Mouse (Mus musculus): ENCODE results near the gene Naa20. TPM values are rescaled to one million over a fixed set of nuclear protein-coding genes. Genes with fewer than 3 reads are reported as not detected.

Gene Naa20
- total RNA-seq (2021): 10 to 100 TPM; 71.8 to 80.8 TPM
- long read RNA-seq, experiment 1, transcript Naa20-202 (6 exons, 1,142 nt): major isoform, 45 of 53 reads
- long read RNA-seq, experiment 1, partial matches to known transcripts: 0 of 53 reads
- long read RNA-seq, experiment 1, other reads (novel, unspliced or antisense): 6 of 53 reads
- long read RNA-seq, experiment 2, transcript Naa20-202 (6 exons, 1,142 nt): major isoform, 18 of 28 reads
- long read RNA-seq, experiment 2, partial matches to known transcripts: 1 of 28 reads
- long read RNA-seq, experiment 2, other reads (novel, unspliced or antisense): 7 of 28 reads

DNA sequence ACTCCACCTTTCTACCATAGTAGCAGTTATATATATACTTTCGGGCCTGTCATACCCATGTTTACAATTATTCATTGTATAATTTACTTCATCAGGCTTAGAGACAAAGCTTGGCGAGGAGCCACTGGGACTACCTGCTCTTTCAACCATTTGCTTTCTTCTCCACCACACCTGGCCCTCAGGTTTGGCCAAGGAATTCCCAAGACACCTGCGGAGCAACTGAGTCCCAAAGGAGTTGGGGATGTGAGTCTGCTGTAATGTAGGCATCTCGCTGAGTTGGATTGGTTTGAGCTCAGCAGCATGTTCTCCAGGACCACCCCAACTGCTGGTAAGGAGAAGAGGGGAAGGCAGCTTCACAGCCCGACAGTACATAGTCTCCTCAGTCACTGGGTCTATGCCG lies at the start of gene Naa20:
Gene Naa20 (plus strand): TSS at position 239 of the 400 bp plus-strand sequence.
- Histone ChIP-seq H3K4me3 (peak within 1 kb of the TSS; percentile 97), H3K27ac (peak within 1 kb of the TSS; percentile 91; the same call in 1 of the 2 replicates)
- no peak for TF ChIP-seq CTCF (IDR thresholded peaks at IDR 0.05)
- intact Hi-C loops (cut with DNase I): loop anchor here (5.0 kb wide), 1 partner anchor 40 kb away; no protein-coding TSS in a partner anchor
- DNase-seq (ENCODE audit: extremely low spot score in 1 of 2, low spot score in 2 of 2): no peak

DNA sequence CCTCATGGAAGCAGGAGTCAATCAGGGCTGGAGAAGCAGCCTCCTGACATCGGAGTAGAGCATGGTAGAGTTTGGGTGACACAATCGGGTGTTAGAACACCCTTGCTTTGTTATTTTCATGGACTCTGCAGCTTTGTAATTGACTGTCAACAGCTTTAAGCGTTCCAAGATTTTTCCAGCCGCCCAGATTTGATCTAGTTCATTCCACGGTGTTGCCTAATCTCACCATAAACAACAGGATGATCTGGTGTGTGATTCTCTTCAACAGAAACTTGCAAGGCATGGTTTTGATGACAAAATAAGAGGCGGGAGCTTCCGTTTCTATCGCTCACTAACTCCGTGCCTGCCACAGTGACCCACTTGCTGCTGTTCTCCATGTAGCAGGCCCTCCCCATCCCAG lies 46.1 kb upstream of the Naa20 start:
- no peak for DNase-seq (ENCODE audit: extremely low spot score in 1 of 2, low spot score in 2 of 2)
- no peak for TF ChIP-seq CTCF (IDR thresholded peaks at IDR 0.05)
- intact Hi-C loops (cut with DNase I): no loop called here
- no peak overlapping the region for H3K27ac ChIP-seq
- H3K4me3 ChIP-seq: no peak overlapping the region

DNA sequence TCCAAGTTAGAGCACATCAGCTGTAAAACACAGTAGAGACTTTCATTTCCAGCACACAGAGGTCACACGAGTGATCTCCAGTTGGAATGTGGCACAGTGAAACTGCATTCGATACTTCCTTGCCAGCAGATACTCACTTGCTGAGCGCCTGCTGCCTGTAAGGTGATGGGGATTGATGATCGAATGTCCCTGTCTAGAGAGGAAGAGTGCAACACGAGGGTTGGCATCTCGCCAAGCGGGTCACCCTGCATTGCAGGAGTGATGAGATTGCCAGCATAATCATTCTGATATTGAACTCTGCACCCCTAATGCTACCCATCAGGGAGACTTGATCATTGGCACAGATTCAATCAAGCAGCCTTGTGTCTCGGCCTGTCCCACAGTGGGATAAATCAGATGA lies 44.0 kb upstream of the Naa20 start:
- no peak for DNase-seq (ENCODE audit: extremely low spot score in 1 of 2, low spot score in 2 of 2)
- Histone ChIP-seq H3K4me3 (no peak overlapping the region), H3K27ac (no peak overlapping the region)
- intact Hi-C loops (cut with DNase I): no loop called here
- no peak for TF ChIP-seq CTCF (IDR thresholded peaks at IDR 0.05)

DNA sequence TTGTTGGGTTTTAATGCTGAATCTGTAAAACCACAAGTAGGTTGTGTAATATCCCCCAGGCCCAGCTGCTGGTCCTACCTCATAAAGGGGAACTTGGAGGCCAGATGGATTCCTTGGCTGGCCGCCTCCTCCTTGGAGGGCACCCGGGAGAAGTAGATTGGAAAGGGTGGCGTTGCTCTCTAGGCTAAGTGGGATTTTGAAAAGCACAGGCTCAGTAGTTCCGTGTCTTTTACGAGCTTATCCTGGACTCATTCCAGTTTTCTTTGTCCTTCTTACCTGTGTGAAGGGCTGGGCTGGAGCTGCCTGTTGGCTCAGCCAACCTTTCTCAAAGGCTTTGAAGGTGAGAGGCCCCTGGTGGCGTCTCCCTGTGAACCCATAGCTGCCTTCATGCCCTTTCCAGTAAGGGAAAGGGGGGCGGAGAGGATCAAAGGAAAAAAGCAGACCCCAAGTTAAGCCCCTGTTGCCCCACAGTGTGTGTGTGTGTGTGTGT lies 42.4 kb upstream of the Naa20 start:
- DNase-seq (ENCODE audit: extremely low spot score in 1 of 2, low spot score in 2 of 2): peak in 1 of 2 experiments; percentile 40
- intact Hi-C loops (cut with DNase I): no loop called here
- no peak for TF ChIP-seq CTCF (IDR thresholded peaks at IDR 0.05)
- H3K4me3 ChIP-seq: no peak overlapping the region
- H3K27ac ChIP-seq: peak overlapping the region; percentile 94

- peak; percentile 89 to 90 for DNase-seq (ENCODE audit: extremely low spot score in 1 of 2, low spot score in 2 of 2)
- intact Hi-C loops (cut with DNase I): loop anchor here (1.0 to 5.0 kb wide), 5 partner anchors 27 to 249 kb away; partner anchors contain the start of gene Naa20
- peak; percentile 70 for TF ChIP-seq CTCF (IDR thresholded peaks at IDR 0.05)
- Histone ChIP-seq H3K27ac (peak overlapping the region; percentile 94), H3K4me3 (peak overlapping the region; percentile 66)
These were observed 41.7 kb upstream of the Naa20 start for GRCm38 (mm10) chr2:145859932-145860801.

DNA sequence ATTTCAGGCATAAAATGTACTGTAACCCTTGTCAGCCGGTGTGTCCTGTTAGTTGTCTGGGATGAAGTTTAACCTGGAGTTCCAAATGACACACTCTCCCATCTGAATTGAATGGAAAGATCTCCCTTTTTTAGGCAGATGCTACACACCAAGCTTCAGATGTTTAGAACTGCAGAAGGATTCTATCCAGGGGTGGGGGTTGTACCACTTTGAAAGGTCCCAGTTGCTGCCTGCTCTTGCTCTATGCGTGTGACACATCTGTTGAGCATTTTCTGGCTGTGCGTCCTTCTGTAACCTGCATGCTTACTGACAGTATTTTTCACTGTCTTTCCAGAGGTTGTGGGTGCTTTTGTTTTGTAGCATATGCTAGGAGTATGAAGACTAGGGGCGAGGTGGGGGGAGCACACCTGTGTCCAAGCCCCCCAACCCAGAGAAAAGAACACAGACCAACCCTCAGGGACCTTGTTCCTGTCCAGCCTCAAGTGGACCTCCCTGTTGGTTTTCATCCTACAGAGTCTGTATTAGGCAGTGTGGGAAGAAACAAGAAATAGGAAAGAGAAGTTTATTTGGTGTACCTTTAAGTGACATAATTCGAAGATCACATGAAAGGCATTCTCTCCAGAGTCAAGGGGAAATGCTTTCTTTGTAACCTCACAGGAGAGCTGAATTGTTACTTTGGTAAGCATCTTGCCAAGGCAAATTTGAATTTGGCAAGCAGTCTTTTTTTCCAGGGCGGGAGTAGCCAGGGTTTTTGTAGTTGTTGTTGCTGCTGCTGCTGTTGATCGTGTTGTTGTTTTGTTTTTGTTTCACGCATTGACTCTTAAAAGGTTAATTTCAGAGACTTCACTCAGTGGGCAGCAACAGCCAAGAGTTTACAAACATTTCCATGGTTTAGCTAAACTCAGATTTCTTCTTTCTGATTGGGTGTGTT lies 40.4 kb upstream of the Naa20 start:
- intact Hi-C loops (cut with DNase I): loop anchor here (2.0 to 5.0 kb wide), 3 partner anchors 29 to 64 kb away; partner anchors contain the start of gene Naa20
- TF ChIP-seq CTCF (IDR thresholded peaks at IDR 0.05): no peak
- Histone ChIP-seq H3K4me3 (peak overlapping the region; percentile 66), H3K27ac (peak overlapping the region; percentile 94)
- DNase-seq (ENCODE audit: extremely low spot score in 1 of 2, low spot score in 2 of 2): no peak

GRCm38 (mm10) chr2:145862206-145862817 lies 39.6 kb upstream of the Naa20 start:
- no peak for DNase-seq (ENCODE audit: extremely low spot score in 1 of 2, low spot score in 2 of 2)
- no peak for TF ChIP-seq CTCF (IDR thresholded peaks at IDR 0.05)
- Histone ChIP-seq H3K4me3 (peak overlapping the region; percentile 66), H3K27ac (peak overlapping the region; percentile 94)
- intact Hi-C loops (cut with DNase I): loop anchor here (5.0 kb wide), 2 partner anchors 40 to 65 kb away; partner anchors contain the start of gene Naa20

DNA sequence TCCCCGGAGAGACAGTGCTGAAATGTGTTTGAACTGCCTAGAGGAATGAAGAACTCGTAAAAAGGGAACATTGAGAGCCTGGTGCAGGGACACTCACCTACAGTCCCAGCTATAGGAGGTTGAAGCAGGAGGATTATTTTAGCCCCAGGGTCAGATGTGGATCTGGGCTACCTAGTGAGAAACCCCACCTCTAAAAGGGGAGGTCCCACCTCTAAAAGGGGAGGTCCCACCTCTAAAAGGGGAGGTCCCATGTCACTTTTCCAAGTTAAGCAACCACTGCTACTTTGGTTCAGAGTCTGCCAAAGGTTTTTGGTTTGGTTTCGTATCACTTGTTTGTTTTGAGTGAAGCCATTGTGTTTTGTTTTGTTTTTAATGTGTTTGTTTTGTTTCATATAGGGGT lies 36.6 kb upstream of the Naa20 start:
- Histone ChIP-seq H3K4me3 (no peak overlapping the region), H3K27ac (no peak overlapping the region)
- DNase-seq (ENCODE audit: extremely low spot score in 1 of 2, low spot score in 2 of 2): no peak
- intact Hi-C loops (cut with DNase I): no loop called here
- TF ChIP-seq CTCF (IDR thresholded peaks at IDR 0.05): no peak

DNA sequence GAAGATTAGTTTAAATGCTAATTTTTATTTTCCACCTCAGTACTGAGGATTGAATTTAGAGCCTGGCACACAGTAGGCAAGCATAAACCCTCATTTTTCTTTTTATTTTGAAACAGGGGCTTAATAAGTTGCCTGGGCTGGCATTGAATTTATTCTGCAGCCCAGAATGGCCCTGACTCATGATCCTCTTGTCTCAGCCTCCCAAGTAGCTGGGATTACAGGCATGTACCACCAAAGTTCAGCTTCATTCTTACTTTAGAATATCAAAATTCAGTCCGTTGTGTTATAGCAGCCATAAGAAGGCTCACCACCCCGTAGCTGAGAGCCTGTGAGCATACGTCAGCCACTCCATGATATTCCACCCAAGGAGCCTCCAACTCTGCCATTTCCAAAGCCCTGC lies 35.7 kb upstream of the Naa20 start:
- H3K27ac ChIP-seq: no peak overlapping the region
- DNase-seq (ENCODE audit: extremely low spot score in 1 of 2, low spot score in 2 of 2): no peak
- H3K4me3 ChIP-seq: no peak overlapping the region
- intact Hi-C loops (cut with DNase I): no loop called here
- no peak for TF ChIP-seq CTCF (IDR thresholded peaks at IDR 0.05)

DNA sequence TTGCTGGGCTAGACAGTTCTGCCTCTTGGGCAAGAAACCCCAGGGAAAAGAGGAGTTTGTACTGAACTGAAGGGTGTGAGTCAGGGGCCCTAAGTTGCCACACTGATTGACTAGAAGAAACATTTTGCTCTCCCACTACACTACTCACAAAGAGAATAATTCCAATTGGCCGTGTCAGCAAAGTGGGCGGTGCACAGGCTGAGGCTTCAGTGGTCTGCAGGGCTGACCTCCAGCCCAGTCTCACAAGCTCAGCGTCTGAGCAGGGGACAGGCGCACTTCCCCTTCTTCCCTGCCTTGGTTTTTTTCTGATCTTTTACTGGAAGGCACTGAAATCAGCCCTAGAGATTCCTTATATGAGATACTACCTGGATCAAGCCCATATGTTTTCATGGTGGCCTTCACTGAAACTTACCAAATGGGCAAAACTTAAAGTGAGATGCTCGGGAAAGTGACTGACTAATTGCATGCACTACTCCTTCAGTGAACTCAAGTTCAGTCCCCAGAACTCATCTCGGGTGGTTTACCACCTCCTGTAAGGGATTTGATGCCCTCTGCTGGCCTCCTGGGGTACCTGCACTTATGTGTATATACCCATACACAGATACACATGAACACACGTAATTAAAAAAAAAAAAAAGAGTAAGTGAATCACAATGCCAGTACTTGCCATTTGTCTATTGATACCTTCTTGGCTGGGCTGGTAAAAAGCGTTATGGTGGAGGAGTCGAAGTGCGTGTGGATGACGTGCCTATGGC lies 35.0 kb upstream of the Naa20 start:
- peak; percentile 8 for TF ChIP-seq CTCF (IDR thresholded peaks at IDR 0.05)
- intact Hi-C loops (cut with DNase I): no loop called here
- H3K4me3 ChIP-seq: no peak overlapping the region
- no peak overlapping the region for H3K27ac ChIP-seq
- no peak for DNase-seq (ENCODE audit: extremely low spot score in 1 of 2, low spot score in 2 of 2)

Measured in left cerebral cortex, adult 2 months (tissue).